Mouse (Mus musculus) forebrain, embryonic 16.5 days (tissue): Measurements from ENCODE around the gene Hmgb1. TPM values are rescaled to one million over a fixed set of nuclear protein-coding genes. Genes with fewer than 3 reads are reported as not detected.
A peak's percentile ranks its signal among the peaks of the same experiment; 100 is the strongest.

ENCODE experiments used
- ATAC-seq: fragments of 200-750 bp; cut with Nextera tagmentation; 2 replicates; pipeline ENCODE4 v1.8.0; 2017; ENCODE audit warnings: mild to moderate bottlenecking, moderate library complexity
- H3K27ac ChIP-seq: fragments of 300-500 bp; sonication (generic); 2 replicates; pipeline ENCODE4 v1.5.1; 2014; ENCODE audit warnings: low read length, control low read depth
- H3K27me3 ChIP-seq: fragments of 300-500 bp; sonication (generic); replicated peaks from 2 replicates; pipeline ENCODE4 v1.6.1; 2014; ENCODE audit warnings: low read length; ENCODE audit not compliant: control insufficient read depth, insufficient read depth
- H3K36me3 ChIP-seq: fragments of 300-500 bp; sonication (generic); 2 replicates; pipeline ENCODE4 v1.6.1; 2014; ENCODE audit not compliant: control insufficient read depth, insufficient read depth
- H3K4me1 ChIP-seq: fragments of 300-500 bp; sonication (generic); replicated peaks from 2 replicates; pipeline ENCODE4 v1.6.1; 2014; ENCODE audit warnings: low read length; ENCODE audit not compliant: control insufficient read depth, insufficient read depth
- H3K4me2 ChIP-seq: fragments of 300-500 bp; sonication (generic); 2 replicates; pipeline ENCODE4 v1.6.1; 2014; ENCODE audit warnings: mild to moderate bottlenecking, low read length, control low read depth
- H3K4me3 ChIP-seq: fragments of 300-500 bp; sonication (generic); replicated peaks from 2 replicates; pipeline ENCODE4 v1.5.1; 2014; ENCODE audit warnings: mild to moderate bottlenecking, low read length, control low read depth
- H3K9ac ChIP-seq: fragments of 300-500 bp; sonication (generic); replicated peaks from 2 replicates; pipeline ENCODE4 v1.6.1; 2014; ENCODE audit warnings: low read depth, low read length, control low read depth
- H3K9me3 ChIP-seq: fragments of 300-500 bp; sonication (generic); 2 replicates; pipeline ENCODE4 v1.6.1; 2016; ENCODE audit warnings: low read length; ENCODE audit not compliant: control insufficient read depth
- WGBS: fragments of 180-500 bp; shearing (Covaris S2); extraction: QIAGEN DNeasy Blood & Tissue Kit; methylation state at CpG from one replicate; pipeline ENCODE4 v1.1.7; 2014; 5-methylcytosine and 5-hydroxymethylcytosine counted together
- polyA plus RNA-seq: library from polyadenylated mRNA; unstranded; fragments of >200 nt; fragmentation: Nextera tagmentation; extraction: Ambion mirVana; gene quantifications from 2 replicates; pipeline ENCODE4 v1.2.1, GENCODE M21; 2015

Gene Hmgb1
- polyA plus RNA-seq, 1 experiment from 2014 or later: 1,084 TPM

- Histone ChIP-seq H3K4me1 (peaks cover 17% of the 10 kb centered on the region), H3K36me3 (peaks cover 28% of the 10 kb centered on the region), H3K4me3 (no peak overlapping the region), H3K27ac (no peak overlapping the region), H3K27me3 (no peaks in the 10 kb centered on the region), H3K9ac (no peak overlapping the region), H3K4me2 (no peak overlapping the region), H3K9me3 (no peaks in the 10 kb centered on the region)
- ATAC-seq: no peak
- 96% methylated on average over 1 of the region's 1 CpGs for WGBS
These were observed 14.5 kb upstream of the Hmgb1 start for GRCm38 (mm10) chr5:149198782-149199181.

GRCm38 (mm10) chr5:149196611-149197010 lies 12.3 kb upstream of the Hmgb1 start:
- H3K27ac ChIP-seq: no peak overlapping the region
- WGBS: 0% methylated on average over 1 of the region's 1 CpGs
- peaks cover 21% of the 10 kb centered on the region for H3K36me3 ChIP-seq

DNA sequence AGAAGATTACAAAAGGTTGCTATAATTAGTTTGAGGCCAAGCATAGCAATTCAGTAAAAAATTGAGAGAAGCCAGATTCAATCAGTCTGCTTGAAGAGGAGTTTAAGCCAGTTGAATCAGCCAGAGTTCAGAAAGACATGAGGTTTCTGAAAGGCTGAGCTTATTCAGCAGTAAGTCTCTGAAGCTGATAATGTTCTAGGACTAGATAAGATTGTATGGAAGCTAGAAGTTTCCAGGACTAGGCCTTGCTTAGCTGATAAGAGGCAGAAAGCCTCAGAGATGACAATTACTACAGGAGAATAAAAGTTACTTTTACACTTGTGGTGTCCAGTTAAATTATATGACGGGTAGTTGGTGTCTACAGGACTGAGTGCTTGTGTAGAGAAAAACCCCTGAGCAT lies 5.9 kb upstream of the Hmgb1 start:
- no peak overlapping the region for H3K27ac ChIP-seq
- WGBS: 100% methylated on average over 1 of the region's 1 CpGs
- H3K36me3 ChIP-seq: peaks cover 21% of the 10 kb centered on the region

More at GRCm38 (mm10) chr5:149196611-149197010, 12.3 kb upstream of the Hmgb1 start:
- Histone ChIP-seq H3K4me2 (no peak overlapping the region), H3K9ac (no peak overlapping the region), H3K4me1 (peaks cover 17% of the 10 kb centered on the region), H3K27me3 (no peaks in the 10 kb centered on the region), H3K4me3 (no peak overlapping the region), H3K9me3 (no peaks in the 10 kb centered on the region)
- ATAC-seq: no peak

GRCm38 (mm10) chr5:149185806-149186205 lies 1.5 kb upstream of the Hmgb1 start:
- H3K4me3 ChIP-seq: peak overlapping the region; percentile 64
- no peak for ATAC-seq
- 77% methylated on average over 3 of the region's 3 CpGs for WGBS
- peak overlapping the region; percentile 81 for H3K4me2 ChIP-seq
- no peaks in the 10 kb centered on the region for H3K27me3 ChIP-seq
- H3K27ac ChIP-seq: no peak overlapping the region
- peaks cover 4% of the 10 kb centered on the region for H3K36me3 ChIP-seq
- peaks cover 17% of the 10 kb centered on the region for H3K4me1 ChIP-seq
- H3K9ac ChIP-seq: no peak overlapping the region
- H3K9me3 ChIP-seq: no peaks in the 10 kb centered on the region

More for the DNA sequence above, 5.9 kb upstream of the Hmgb1 start:
- ATAC-seq: no peak
- no peak overlapping the region for H3K9ac ChIP-seq
- no peak overlapping the region for H3K4me2 ChIP-seq
- no peaks in the 10 kb centered on the region for H3K27me3 ChIP-seq
- H3K9me3 ChIP-seq: no peaks in the 10 kb centered on the region
- H3K4me3 ChIP-seq: no peak overlapping the region
- H3K4me1 ChIP-seq: peaks cover 16% of the 10 kb centered on the region

GRCm38 (mm10) chr5:149184844-149185186 lies 526 bp upstream of the Hmgb1 start:
- Histone ChIP-seq H3K9ac (peak overlapping the region; percentile 64), H3K4me3 (peak overlapping the region; percentile 64), H3K4me1 (peaks cover 17% of the 10 kb centered on the region), H3K27ac (peak overlapping the region; percentile 71), H3K4me2 (peak overlapping the region; percentile 81), H3K9me3 (no peaks in the 10 kb centered on the region), H3K36me3 (peaks cover 4% of the 10 kb centered on the region; the same call in 1 of the 2 replicates), H3K27me3 (no peaks in the 10 kb centered on the region)
- 0% methylated on average over 20 of the region's 20 CpGs for WGBS
- no peak for ATAC-seq

GRCm38 (mm10) chr5:149183721-149184103 lies 577 bp downstream of the Hmgb1 start:
- Histone ChIP-seq H3K27me3 (no peaks in the 10 kb centered on the region), H3K36me3 (0 out of 2 replicates have a peak, but pooled peaks cover 2% of the 10 kb centered on the region), H3K4me3 (peak overlapping the region; percentile 64), H3K9me3 (no peaks in the 10 kb centered on the region), H3K4me1 (peaks cover 17% of the 10 kb centered on the region), H3K4me2 (peak overlapping the region; percentile 67), H3K9ac (peak overlapping the region; percentile 87), H3K27ac (peak overlapping the region; percentile 97)
- ATAC-seq: no peak; the same call in 1 of the 2 replicates
- WGBS: under 1% methylated on average over 13 of the region's 13 CpGs

DNA sequence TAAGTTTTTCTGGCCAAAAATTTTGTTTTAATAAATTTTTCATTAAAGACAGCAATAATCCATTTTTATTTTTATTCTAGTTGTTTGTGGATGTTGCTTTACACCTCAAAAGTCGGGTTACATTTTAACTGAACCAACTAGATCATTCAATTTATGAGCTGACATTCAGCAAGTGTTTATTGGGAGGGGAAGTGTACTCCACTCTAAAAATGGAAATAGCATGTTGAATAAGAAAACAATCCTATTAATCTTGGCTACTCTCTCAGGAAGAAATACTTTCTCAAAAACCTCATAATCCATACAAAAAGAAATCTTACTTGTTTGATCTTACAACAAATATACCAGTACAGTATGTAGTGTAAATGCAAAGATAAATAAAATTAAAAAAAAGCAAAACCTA lies 1.2 kb downstream of the Hmgb1 start:
- Histone ChIP-seq H3K36me3 (0 out of 2 replicates have a peak, but pooled peaks cover under 1% of the 10 kb centered on the region), H3K4me3 (peak overlapping the region; percentile 64), H3K27ac (no peak overlapping the region), H3K27me3 (no peaks in the 10 kb centered on the region), H3K4me1 (peaks cover 17% of the 10 kb centered on the region), H3K9me3 (no peaks in the 10 kb centered on the region), H3K9ac (peak overlapping the region; percentile 87; the same call in 1 of the 2 replicates), H3K4me2 (peak overlapping the region; percentile 67; the same call in 1 of the 2 replicates)
- WGBS: 47% methylated on average over 1 of the region's 1 CpGs
- ATAC-seq: no peak

GRCm38 (mm10) chr5:149182186-149182870 lies 2.0 kb downstream of the Hmgb1 start:
- no peaks in the 10 kb centered on the region for H3K9me3 ChIP-seq
- H3K27me3 ChIP-seq: no peaks in the 10 kb centered on the region
- H3K36me3 ChIP-seq: no peaks in the 10 kb centered on the region
- ATAC-seq: no peak
- H3K27ac ChIP-seq: no peak overlapping the region
- H3K4me2 ChIP-seq: no peak overlapping the region
- H3K4me3 ChIP-seq: no peak overlapping the region
- H3K9ac ChIP-seq: no peak overlapping the region
- 75% methylated on average over 5 of the region's 5 CpGs for WGBS
- peaks cover 17% of the 10 kb centered on the region for H3K4me1 ChIP-seq

DNA sequence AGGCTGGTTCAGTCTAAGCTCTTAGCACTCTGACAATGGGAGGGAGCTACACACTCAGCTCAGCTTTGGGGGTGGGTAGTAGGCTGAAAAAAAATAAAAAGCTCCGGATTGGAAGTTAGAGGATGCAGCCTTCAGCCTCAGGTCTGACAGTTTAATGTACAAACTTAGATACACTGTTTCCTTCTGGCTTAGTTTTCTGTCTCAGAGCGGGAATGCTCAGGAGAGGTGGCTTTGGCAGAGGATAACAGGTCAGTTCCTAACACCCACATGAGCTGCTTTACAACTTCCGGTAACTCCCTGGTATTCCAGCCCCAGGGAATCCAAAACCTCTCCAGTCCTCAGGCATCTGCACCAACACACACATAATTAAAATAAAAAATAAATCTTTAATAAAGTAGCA lies 4.5 kb downstream of the Hmgb1 start:
- Histone ChIP-seq H3K27ac (no peak overlapping the region), H3K9ac (no peak overlapping the region), H3K4me1 (no peaks in the 10 kb centered on the region), H3K27me3 (no peaks in the 10 kb centered on the region), H3K4me3 (no peak overlapping the region), H3K4me2 (no peak overlapping the region), H3K9me3 (no peaks in the 10 kb centered on the region), H3K36me3 (no peaks in the 10 kb centered on the region)
- WGBS: 86% methylated on average over 3 of the region's 3 CpGs
- ATAC-seq: no peak
